Mouse (Mus musculus) hindbrain, embryonic 14.5 days (tissue): ENCODE results near the gene Hmgn3. TPM values are rescaled to one million over a fixed set of nuclear protein-coding genes. Genes with fewer than 3 reads are reported as not detected.

Source experiments
- ATAC-seq: fragments of 200-750 bp; cut with Nextera tagmentation; 2 replicates; pipeline ENCODE4 v1.8.0; 2017; ENCODE audit warnings: moderate number of reproducible peaks, mild to moderate bottlenecking, moderate TSS enrichment, moderate library complexity; ENCODE audit not compliant: low FRiP score
- DNase-seq: peaks from one replicate; pipeline ENCODE4 v3.0.0-alpha.2; 2015; ENCODE audit warnings: low spot score
- H3K27ac ChIP-seq: fragments of 300-500 bp; sonication (generic); 2 replicates; pipeline ENCODE4 v1.5.1; 2014; ENCODE audit warnings: mild to moderate bottlenecking, moderate library complexity
- H3K27me3 ChIP-seq: fragments of 300-500 bp; sonication (generic); 2 replicates; pipeline ENCODE4 v1.6.1; 2014; ENCODE audit warnings: mild to moderate bottlenecking, low read length, mixed read lengths; ENCODE audit not compliant: control insufficient read depth, insufficient read depth
- H3K36me3 ChIP-seq: fragments of 300-500 bp; sonication (generic); replicated peaks from 2 replicates; pipeline ENCODE4 v1.6.1; 2014; ENCODE audit not compliant: control insufficient read depth, insufficient read depth
- H3K4me1 ChIP-seq: fragments of 300-500 bp; sonication (generic); replicated peaks from 2 replicates; pipeline ENCODE4 v1.6.1; 2014; ENCODE audit warnings: antibody characterized with exemption, low read length, mixed read lengths; ENCODE audit not compliant: control insufficient read depth, insufficient read depth
- H3K4me2 ChIP-seq: fragments of 300-500 bp; sonication (generic); replicated peaks from 2 replicates; pipeline ENCODE4 v1.6.1; 2014; ENCODE audit warnings: mild to moderate bottlenecking, moderate library complexity
- H3K4me3 ChIP-seq: fragments of 300-500 bp; sonication (generic); replicated peaks from 2 replicates; pipeline ENCODE4 v1.5.1; 2014; ENCODE audit warnings: mild to moderate bottlenecking, low read length
- H3K9ac ChIP-seq: fragments of 300-500 bp; sonication (generic); 2 replicates; pipeline ENCODE4 v1.6.1; 2014
- H3K9me3 ChIP-seq: fragments of 300-500 bp; sonication (generic); 2 replicates; pipeline ENCODE4 v1.6.1; 2016; ENCODE audit warnings: low read length; ENCODE audit not compliant: control insufficient read depth
- WGBS: fragments of 180-500 bp; shearing (Covaris S2); extraction: QIAGEN DNeasy Blood & Tissue Kit; methylation state at CpG from one replicate; pipeline ENCODE4 v1.1.7; 2014; 5-methylcytosine and 5-hydroxymethylcytosine counted together
- polyA plus RNA-seq: library from polyadenylated mRNA; unstranded; fragments of >200 nt; fragmentation: Nextera tagmentation; extraction: Ambion mirVana; gene quantifications from 2 replicates; pipeline ENCODE4 v1.2.1, GENCODE M21; 2014

The Hmgn3 gene
- polyA plus RNA-seq, 1 experiment from 2014 or later: 139 TPM

GRCm38 (mm10) chr9:83108821-83109220 is 37.7 kb downstream of the Hmgn3 start:
- H3K4me1 ChIP-seq: no peaks in the 10 kb centered on the region
- no peak overlapping the region for H3K4me2 ChIP-seq
- WGBS: 85% methylated on average over 3 of the region's 3 CpGs
- H3K4me3 ChIP-seq: no peak overlapping the region
- H3K27ac ChIP-seq: no peak overlapping the region
- no peak overlapping the region for H3K9ac ChIP-seq
- no peaks in the 10 kb centered on the region for H3K27me3 ChIP-seq
- H3K9me3 ChIP-seq: no peaks in the 10 kb centered on the region
- no peaks in the 10 kb centered on the region for H3K36me3 ChIP-seq
- no peak for DNase-seq
- ATAC-seq: no peak

- H3K4me2 ChIP-seq: no peak overlapping the region
- no peaks in the 10 kb centered on the region for H3K4me1 ChIP-seq
- ATAC-seq (no peak), DNase-seq (no peak)
- H3K27ac ChIP-seq: no peak overlapping the region
- 95% methylated on average over 3 of the region's 3 CpGs for WGBS
- H3K27me3 ChIP-seq: no peaks in the 10 kb centered on the region
- H3K4me3 ChIP-seq: no peak overlapping the region
- H3K9me3 ChIP-seq: no peaks in the 10 kb centered on the region
- no peak overlapping the region for H3K9ac ChIP-seq
- no peaks in the 10 kb centered on the region for H3K36me3 ChIP-seq
Measured at GRCm38 (mm10) chr9:83103785-83104184, 42.7 kb downstream of the Hmgn3 start.

GRCm38 (mm10) chr9:83101691-83102090 is 44.8 kb downstream of the Hmgn3 start:
- 89% methylated on average over 3 of the region's 3 CpGs for WGBS
- H3K4me1 ChIP-seq: no peaks in the 10 kb centered on the region

GRCm38 (mm10) chr9:83100786-83101185 is 45.7 kb downstream of the Hmgn3 start:
- DNase-seq (no peak), ATAC-seq (no peak)
- Histone ChIP-seq H3K36me3 (no peaks in the 10 kb centered on the region), H3K9ac (no peak overlapping the region), H3K27me3 (no peaks in the 10 kb centered on the region), H3K27ac (no peak overlapping the region), H3K4me1 (no peaks in the 10 kb centered on the region), H3K4me2 (no peak overlapping the region), H3K4me3 (no peak overlapping the region), H3K9me3 (no peaks in the 10 kb centered on the region)
- 88% methylated on average over 3 of the region's 3 CpGs for WGBS

More at GRCm38 (mm10) chr9:83101691-83102090, 44.8 kb downstream of the Hmgn3 start:
- Histone ChIP-seq H3K36me3 (no peaks in the 10 kb centered on the region), H3K4me2 (no peak overlapping the region), H3K9ac (no peak overlapping the region), H3K27me3 (no peaks in the 10 kb centered on the region), H3K9me3 (no peaks in the 10 kb centered on the region), H3K27ac (no peak overlapping the region), H3K4me3 (no peak overlapping the region)
- DNase-seq (no peak), ATAC-seq (no peak)

GRCm38 (mm10) chr9:83098652-83099307 is 47.7 kb downstream of the Hmgn3 start:
- DNase-seq: no peak
- ATAC-seq: no peak
- Histone ChIP-seq H3K9me3 (no peaks in the 10 kb centered on the region), H3K36me3 (no peaks in the 10 kb centered on the region), H3K9ac (no peak overlapping the region), H3K4me1 (no peaks in the 10 kb centered on the region), H3K4me3 (no peak overlapping the region), H3K27me3 (no peaks in the 10 kb centered on the region), H3K4me2 (no peak overlapping the region), H3K27ac (no peak overlapping the region)
- WGBS: 63% methylated on average over 12 of the region's 12 CpGs

- H3K36me3 ChIP-seq: no peaks in the 10 kb centered on the region
- no peaks in the 10 kb centered on the region for H3K4me1 ChIP-seq
- H3K9ac ChIP-seq: no peak overlapping the region
- H3K27me3 ChIP-seq: no peaks in the 10 kb centered on the region
- no peak overlapping the region for H3K27ac ChIP-seq
- no peak for DNase-seq
- H3K4me2 ChIP-seq: no peak overlapping the region
- H3K9me3 ChIP-seq: no peaks in the 10 kb centered on the region
- H3K4me3 ChIP-seq: no peak overlapping the region
- no peak for ATAC-seq
- WGBS: 70% methylated on average over 8 of the region's 8 CpGs
Measured at GRCm38 (mm10) chr9:83097816-83098215, 48.7 kb downstream of the Hmgn3 start.

- no peak overlapping the region for H3K9ac ChIP-seq
- no peaks in the 10 kb centered on the region for H3K36me3 ChIP-seq
- no peak overlapping the region for H3K27ac ChIP-seq
- H3K27me3 ChIP-seq: no peaks in the 10 kb centered on the region
- no peak overlapping the region for H3K4me2 ChIP-seq
- no peaks in the 10 kb centered on the region for H3K4me1 ChIP-seq
- no peak overlapping the region for H3K4me3 ChIP-seq
- H3K9me3 ChIP-seq: no peaks in the 10 kb centered on the region
- WGBS: 84% methylated on average over 3 of the region's 3 CpGs
- ATAC-seq (no peak), DNase-seq (no peak)
Measured at GRCm38 (mm10) chr9:83094649-83095336, 51.7 kb downstream of the Hmgn3 start.

GRCm38 (mm10) chr9:83083790-83084469 is 62.6 kb downstream of the Hmgn3 start:
- 78% methylated on average over 7 of the region's 7 CpGs for WGBS
- Histone ChIP-seq H3K4me3 (no peak overlapping the region), H3K27me3 (no peaks in the 10 kb centered on the region), H3K4me1 (no peaks in the 10 kb centered on the region), H3K9ac (no peak overlapping the region), H3K4me2 (no peak overlapping the region), H3K9me3 (no peaks in the 10 kb centered on the region), H3K27ac (no peak overlapping the region), H3K36me3 (no peaks in the 10 kb centered on the region)
- DNase-seq (no peak), ATAC-seq (no peak)

- Histone ChIP-seq H3K4me2 (no peak overlapping the region), H3K27me3 (no peaks in the 10 kb centered on the region), H3K4me1 (no peaks in the 10 kb centered on the region), H3K9me3 (no peaks in the 10 kb centered on the region), H3K27ac (no peak overlapping the region), H3K9ac (no peak overlapping the region), H3K36me3 (no peaks in the 10 kb centered on the region), H3K4me3 (no peak overlapping the region)
- 79% methylated on average over 5 of the region's 5 CpGs for WGBS
- ATAC-seq (no peak), DNase-seq (no peak)
Measured at GRCm38 (mm10) chr9:83083091-83083490, 63.4 kb downstream of the Hmgn3 start.
